Mouse (Mus musculus) cerebellum, adult 2 months (tissue): ENCODE measurements around the gene Cdc20b. TPM values are rescaled to one million over a fixed set of nuclear protein-coding genes. Genes with fewer than 3 reads are reported as not detected.

Experiments used
- DNase-seq, 2 experiments: peaks; one replicate each; pipeline ENCODE4 v3.0.0; 2021
- H3K27ac ChIP-seq: fragments of 200-500 bp; 2 replicates; pipeline ENCODE4 v1.5.1; 2012; ENCODE audit warnings: low read length, control low read depth, inconsistent platforms; ENCODE audit not compliant: insufficient read depth
- H3K27me3 ChIP-seq: fragments of 200-500 bp; 2 replicates; pipeline ENCODE4 v1.6.1; 2012; ENCODE audit warnings: inconsistent platforms, mild to moderate bottlenecking, low read length, moderate library complexity; ENCODE audit not compliant: control insufficient read depth, insufficient read depth
- H3K4me1 ChIP-seq: fragments of 200-500 bp; 2 replicates; pipeline ENCODE4 v1.6.1; 2011; ENCODE audit warnings: low read length; ENCODE audit not compliant: control insufficient read depth, insufficient read depth
- H3K4me3 ChIP-seq: fragments of 200-500 bp; replicated peaks from 2 replicates; pipeline ENCODE3; 2011; ENCODE audit warnings: mild to moderate bottlenecking, low read depth, low read length, control low read depth; ENCODE audit not compliant: insufficient read depth
- CTCF ChIP-seq: fragments of 200-500 bp; IDR thresholded peaks from 2 replicates; pipeline ENCODE4 v1.5.1; 2011; ENCODE audit warnings: low read depth, mild to moderate bottlenecking, control low read depth, low read length, moderate library complexity, borderline replicate concordance; ENCODE audit not compliant: insufficient read depth
- POLR2A ChIP-seq: fragments of 200-500 bp; IDR thresholded peaks from 2 replicates; pipeline ENCODE4 v1.6.1; 2011; ENCODE audit warnings: low read length, control low read depth, borderline replicate concordance; ENCODE audit not compliant: insufficient read depth
- WGBS: fragments of 180-500 bp; shearing (Covaris S2); methylation state at CpG from one replicate; pipeline ENCODE4 v1.1.7; 2018; 5-methylcytosine and 5-hydroxymethylcytosine counted together
- polyA plus RNA-seq: library from polyadenylated mRNA; depleted of rRNA; stranded (reverse); fragments of >200 nt; gene quantifications from 2 replicates; pipeline ENCODE4 v1.2.3, GENCODE M21; 2012

Gene Cdc20b
- polyA plus RNA-seq, 1 experiment: not detected

GRCm38 (mm10) chr13:113098406-113098805, 63.5 kb downstream of the Cdc20b start:
- WGBS: 91% methylated on average over 2 of the region's 2 CpGs
- no peak for DNase-seq
- Histone ChIP-seq H3K27ac (no peak overlapping the region), H3K4me3 (no peak overlapping the region), H3K27me3 (no peaks in the 10 kb centered on the region), H3K4me1 (no peaks in the 10 kb centered on the region)
- no peak for TF ChIP-seq CTCF
- TF ChIP-seq POLR2A: no peak

- 87% methylated on average over 6 of the region's 6 CpGs for WGBS
- no peak for DNase-seq
- H3K27me3 ChIP-seq: no peaks in the 10 kb centered on the region
- H3K27ac ChIP-seq: no peak within 1 kb of the TSS
- H3K4me3 ChIP-seq: no peak within 1 kb of the TSS
- TF ChIP-seq POLR2A: no peak
- TF ChIP-seq CTCF: no peak
- no peaks in the 10 kb centered on the region for H3K4me1 ChIP-seq
Observed at GRCm38 (mm10) chr13:113100879-113101278, 66.0 kb downstream of the Cdc20b start, which contains the start of gene Gzma. Gzma (minus strand) TSS chr13:113100981.

GRCm38 (mm10) chr13:113101804-113102203, 66.9 kb downstream of the Cdc20b start:
- WGBS: 69% methylated on average over 10 of the region's 10 CpGs
- H3K27ac ChIP-seq: no peak overlapping the region
- TF ChIP-seq CTCF (no peak), POLR2A (no peak)
- H3K27me3 ChIP-seq: no peaks in the 10 kb centered on the region
- H3K4me3 ChIP-seq: no peak overlapping the region
- H3K4me1 ChIP-seq: no peaks in the 10 kb centered on the region
- DNase-seq: no peak

GRCm38 (mm10) chr13:113104759-113105158, 69.8 kb downstream of the Cdc20b start:
- Histone ChIP-seq H3K27ac (no peak overlapping the region), H3K4me1 (no peaks in the 10 kb centered on the region), H3K4me3 (no peak overlapping the region), H3K27me3 (no peaks in the 10 kb centered on the region)
- no peak for DNase-seq
- TF ChIP-seq POLR2A (no peak), CTCF (no peak)
- 95% methylated on average over 10 of the region's 10 CpGs for WGBS

- Histone ChIP-seq H3K4me1 (no peaks in the 10 kb centered on the region), H3K27ac (no peak overlapping the region), H3K4me3 (no peak overlapping the region), H3K27me3 (no peaks in the 10 kb centered on the region)
- TF ChIP-seq POLR2A (no peak), CTCF (no peak)
- no peak for DNase-seq
- WGBS: 7% methylated on average over 4 of the region's 4 CpGs
Observed at GRCm38 (mm10) chr13:113118977-113119376, 84.1 kb downstream of the Cdc20b start.

GRCm38 (mm10) chr13:113120324-113121237, 85.7 kb downstream of the Cdc20b start:
- WGBS: 87% methylated on average over 17 of the region's 17 CpGs
- H3K4me3 ChIP-seq: no peak overlapping the region

GRCm38 (mm10) chr13:113121326-113121725, 86.4 kb downstream of the Cdc20b start:
- 88% methylated on average over 14 of the region's 14 CpGs for WGBS
- no peak overlapping the region for H3K4me3 ChIP-seq
- no peak for TF ChIP-seq CTCF
- TF ChIP-seq POLR2A: no peak
- DNase-seq: no peak
- no peaks in the 10 kb centered on the region for H3K27me3 ChIP-seq
- no peaks in the 10 kb centered on the region for H3K4me1 ChIP-seq
- H3K27ac ChIP-seq: no peak overlapping the region

More at GRCm38 (mm10) chr13:113120324-113121237, 85.7 kb downstream of the Cdc20b start:
- TF ChIP-seq CTCF (no peak), POLR2A (no peak)
- DNase-seq: no peak
- Histone ChIP-seq H3K27ac (no peak overlapping the region), H3K27me3 (no peaks in the 10 kb centered on the region), H3K4me1 (no peaks in the 10 kb centered on the region)

GRCm38 (mm10) chr13:113129974-113130373, 95.1 kb downstream of the Cdc20b start:
- H3K27me3 ChIP-seq: no peaks in the 10 kb centered on the region
- H3K4me3 ChIP-seq: no peak overlapping the region
- no peak overlapping the region for H3K27ac ChIP-seq
- 86% methylated on average over 1 of the region's 1 CpGs for WGBS
- no peak for DNase-seq
- no peak for TF ChIP-seq CTCF
- no peak for TF ChIP-seq POLR2A
- no peaks in the 10 kb centered on the region for H3K4me1 ChIP-seq
